Mouse (Mus musculus) right cerebral cortex, postnatal 36 days (tissue): ENCODE data around the gene Nsg2.

Source experiments
- DNase-seq, 2 experiments: peaks; one replicate each; pipeline ENCODE4 v3.0.0; 2022; ENCODE audit warnings: low spot score in 2 of 2, mixed read lengths in 1 of 2

The Nsg2 gene

GRCm38 (mm10) chr11:32075163-32075562 lies 74.9 kb downstream of the Nsg2 start:
- no peak for DNase-seq

GRCm38 (mm10) chr11:32083462-32083861 lies 83.2 kb downstream of the Nsg2 start:
- peak; percentile 64 to 72 for DNase-seq

- DNase-seq = no peak
Observed at GRCm38 (mm10) chr11:32086525-32086924, 86.3 kb downstream of the Nsg2 start.

- peak; percentile 87 to 90 for DNase-seq
Observed at GRCm38 (mm10) chr11:32087376-32087775, 87.1 kb downstream of the Nsg2 start.

DNA sequence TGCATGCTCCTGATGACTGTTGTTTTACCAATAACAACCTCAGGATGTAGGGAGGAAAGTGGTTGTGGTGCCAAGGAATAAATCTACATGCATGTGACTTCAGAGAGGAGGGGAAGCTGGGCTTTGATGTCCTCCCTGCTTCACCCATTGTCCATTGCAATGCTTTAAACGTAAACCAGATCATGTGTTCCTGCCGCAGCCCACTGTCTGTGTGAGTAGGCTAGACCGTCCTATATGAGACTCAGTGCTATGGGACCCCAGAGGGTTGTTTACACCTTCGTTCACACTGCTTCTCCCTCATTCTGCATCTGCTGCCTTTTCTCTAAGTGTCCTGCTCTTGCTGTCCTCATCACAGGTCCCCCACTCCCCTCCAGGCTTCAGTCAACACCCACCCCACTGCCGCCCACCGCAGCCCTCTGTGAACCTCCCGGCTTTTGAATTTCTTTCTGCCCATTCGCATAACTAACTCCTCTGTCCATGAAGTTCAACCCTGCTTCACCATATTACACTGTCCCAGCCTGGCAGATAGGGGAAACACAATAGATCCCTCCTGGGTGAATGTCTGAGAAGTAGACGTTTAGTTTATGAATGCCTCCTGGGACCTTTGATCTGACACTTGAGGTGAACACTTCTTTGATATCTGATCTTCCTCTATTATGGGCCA lies 87.6 kb downstream of the Nsg2 start:
- DNase-seq = no peak

DNA sequence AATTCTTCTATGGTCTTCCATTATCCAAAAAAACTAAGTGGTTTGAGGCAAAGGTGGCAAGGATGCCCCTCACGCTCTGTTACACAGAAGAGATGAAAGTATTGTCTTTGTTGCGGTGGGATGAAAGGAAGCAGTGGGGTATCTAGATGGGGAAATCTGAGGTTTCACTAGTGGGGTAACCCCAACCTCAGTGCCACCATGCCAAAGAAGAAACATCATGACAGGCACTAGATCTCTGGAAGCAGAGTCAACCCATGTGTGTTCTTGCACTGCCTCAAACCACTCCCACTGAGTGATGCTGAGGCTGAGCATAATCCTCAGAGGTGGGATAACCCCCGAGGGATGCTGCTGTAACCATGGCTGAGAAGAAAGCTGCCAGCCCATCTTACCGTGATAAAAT lies 95.5 kb downstream of the Nsg2 start:
- no peak for DNase-seq

DNA sequence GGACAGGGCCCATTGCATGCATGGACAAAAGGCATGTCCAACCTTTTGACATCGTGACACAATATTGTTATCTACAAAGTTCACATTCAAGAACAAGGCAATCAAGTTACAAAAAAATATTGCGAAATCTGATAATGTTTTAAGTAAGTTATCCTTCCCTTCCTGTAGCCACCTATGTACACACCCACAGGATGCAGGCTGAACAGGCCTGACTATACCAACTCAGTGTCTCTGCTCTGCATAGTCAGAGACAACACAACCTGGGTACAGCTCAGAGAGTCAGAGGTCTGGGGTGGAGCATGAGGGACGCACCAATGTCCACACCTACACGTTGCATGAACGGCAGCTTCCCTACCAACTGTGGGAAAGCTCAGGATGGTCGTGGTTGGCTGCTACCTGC lies 96.1 kb downstream of the Nsg2 start:
- DNase-seq = no peak

- no peak for DNase-seq
Observed at GRCm38 (mm10) chr11:32101059-32101632, 100.9 kb downstream of the Nsg2 start.

GRCm38 (mm10) chr11:32102976-32103375 lies 102.7 kb downstream of the Nsg2 start:
- no peak for DNase-seq

DNA sequence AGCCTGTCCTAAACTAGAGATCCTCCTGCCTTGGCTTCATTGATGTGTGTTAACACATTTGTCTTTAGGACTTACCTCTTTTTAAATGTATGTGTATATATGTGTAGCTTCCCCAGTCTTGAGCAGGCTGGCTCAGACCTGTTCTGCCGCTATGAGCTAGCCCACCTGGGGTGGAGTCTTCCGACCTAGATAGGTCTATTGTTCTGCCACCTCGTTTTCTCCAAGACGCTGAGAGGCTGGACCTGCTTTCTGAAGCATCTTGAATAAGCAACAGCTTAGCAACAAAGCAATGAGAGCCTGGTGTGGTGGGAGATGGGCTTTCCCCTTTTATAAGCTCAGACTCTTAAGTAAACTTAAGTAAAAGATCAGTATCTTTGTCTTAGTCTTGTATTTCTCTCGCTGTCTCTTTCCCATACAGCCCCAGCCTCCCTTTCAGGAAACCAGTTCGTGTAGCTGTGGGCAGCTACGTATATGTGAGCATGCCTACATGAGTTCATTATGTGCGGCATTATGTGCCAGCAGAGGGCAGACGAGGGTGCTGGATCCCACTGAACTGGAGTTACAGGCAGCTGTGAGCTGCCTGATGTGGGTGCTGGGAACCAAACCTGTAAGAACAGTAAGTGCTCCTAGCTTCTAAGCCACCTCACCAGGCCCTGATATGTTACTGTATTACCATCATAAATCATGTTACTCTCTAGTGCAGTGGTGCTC lies 104.3 kb downstream of the Nsg2 start:
- DNase-seq = no peak

DNA sequence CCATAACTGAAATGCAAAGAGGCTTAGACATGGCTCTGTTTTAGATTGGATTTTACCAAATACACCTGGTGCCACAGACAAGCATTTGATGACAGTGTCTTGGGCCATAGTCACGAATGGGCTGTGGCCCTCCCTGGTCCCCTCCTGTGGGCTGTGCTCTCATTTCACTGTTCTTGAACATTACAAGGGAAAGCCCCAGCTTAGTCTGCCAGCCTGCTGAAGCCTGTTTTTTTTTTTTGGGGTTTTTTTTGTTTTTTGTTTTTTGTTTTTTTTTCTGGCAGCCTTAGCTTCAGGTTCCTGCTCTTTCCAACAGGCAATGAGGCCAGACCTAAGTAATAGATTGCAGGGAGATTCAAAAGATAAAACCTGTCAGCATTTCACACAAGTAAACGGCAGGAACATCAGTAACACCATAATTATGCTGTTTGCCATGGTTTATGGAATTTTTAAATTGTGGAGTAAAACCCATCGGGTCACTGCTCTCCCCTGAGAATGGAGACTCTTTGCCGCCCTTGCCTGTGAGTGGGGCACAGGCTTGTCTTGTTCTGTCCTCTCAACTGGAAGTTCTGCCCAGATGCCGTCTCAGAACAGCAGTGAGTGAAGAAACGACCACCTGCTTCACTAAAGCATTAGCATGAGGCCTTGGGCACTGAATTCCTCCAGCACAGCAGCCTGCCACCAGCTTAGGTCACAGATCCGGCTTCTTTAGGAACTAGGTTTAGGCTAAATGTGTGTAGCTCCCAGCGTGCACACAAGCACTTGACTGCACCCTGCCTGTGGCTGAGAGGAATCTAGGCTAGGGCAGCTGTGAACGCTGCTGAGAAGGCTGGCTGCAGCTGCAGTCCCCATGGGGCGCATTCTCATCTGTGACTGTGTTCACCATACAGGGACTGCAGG lies 105.7 kb downstream of the Nsg2 start:
- no peak for DNase-seq

GRCm38 (mm10) chr11:32106647-32106985 lies 106.4 kb downstream of the Nsg2 start:
- no peak for DNase-seq

- no peak for DNase-seq
Observed at GRCm38 (mm10) chr11:32108441-32108840, 108.2 kb downstream of the Nsg2 start.
